Mouse (Mus musculus): ENCODE results near the gene Coq10b. TPM values are rescaled to one million over a fixed set of nuclear protein-coding genes. Genes with fewer than 3 reads are reported as not detected.

The Coq10b gene
- polyA plus RNA-seq, 1 experiment from 2014 or later = 29.9 TPM

GRCm38 (mm10) chr1:55109066-55109766 is 56.6 kb downstream of the Coq10b start:
- Histone ChIP-seq H3K4me3 (ENCODE audit: low read depth, low read length) (no peak overlapping the region), H3K9me3 (replicated peaks; ENCODE audit: control insufficient read depth, low read length, poor library complexity, severe bottlenecking) (0 out of 2 replicates have a peak, but pooled peaks cover 4% of the 10 kb centered on the region), H3K4me2 (ENCODE audit: low read length) (no peak overlapping the region), H3K27ac (ENCODE audit: low read length) (no peak overlapping the region), H3K9ac (ENCODE audit: low read depth, low read length) (no peak overlapping the region), H3K36me3 (ENCODE audit: control insufficient read depth, insufficient read depth, low read length) (no peaks in the 10 kb centered on the region), H3K27me3 (ENCODE audit: control insufficient read depth, insufficient read depth, low read depth, low read length) (no peaks in the 10 kb centered on the region), H3K4me1 (ENCODE audit: control insufficient read depth, insufficient read depth, low read length) (no peaks in the 10 kb centered on the region)
- ATAC-seq = no peak
- WGBS = 90% methylated on average over 4 of the region's 4 CpGs

Other genes with a start within 250 kb of the Coq10b start
- gene Ankrd44, start 126.4 kb upstream of the Coq10b start, polyA plus RNA-seq (2015; fragmentation: Nextera tagmentation; extraction: Ambion mirVana) = 29.9 and 31.4 TPM in 2 replicates
- gene Sf3b1, start 25.3 kb upstream of the Coq10b start, polyA plus RNA-seq (2015; fragmentation: Nextera tagmentation; extraction: Ambion mirVana) = 297 and 327 TPM in 2 replicates
- gene Hspe1, start 35.4 kb downstream of the Coq10b start, polyA plus RNA-seq (2015; fragmentation: Nextera tagmentation; extraction: Ambion mirVana) = 224 and 238 TPM in 2 replicates
- gene Hspd1, start 35.5 kb downstream of the Coq10b start, polyA plus RNA-seq (2015; fragmentation: Nextera tagmentation; extraction: Ambion mirVana) = 255 and 276 TPM in 2 replicates
- gene Mob4, start 78.5 kb downstream of the Coq10b start, polyA plus RNA-seq (2015; fragmentation: Nextera tagmentation; extraction: Ambion mirVana) = 171 and 194 TPM in 2 replicates
- gene Rftn2, start 174.0 kb downstream of the Coq10b start, polyA plus RNA-seq (2015; fragmentation: Nextera tagmentation; extraction: Ambion mirVana) = 7.9 and 10.6 TPM in 2 replicates
- gene Mars2, start 184.4 kb downstream of the Coq10b start, polyA plus RNA-seq (2015; fragmentation: Nextera tagmentation; extraction: Ambion mirVana) = 3.7 and 4.0 TPM in 2 replicates